Mouse (Mus musculus): ENCODE results near the gene Sorcs1. TPM values are rescaled to one million over a fixed set of nuclear protein-coding genes. Genes with fewer than 3 reads are reported as not detected.

Gene Sorcs1
- polyA plus RNA-seq, 1 experiment = 19.7 TPM

- H3K4me3 ChIP-seq (ENCODE audit: insufficient read depth, low read length) = no peak overlapping the region
- H3K4me1 ChIP-seq (ENCODE audit: control insufficient read depth, insufficient read depth, low read length) = no peaks in the 10 kb centered on the region
- no peak for TF ChIP-seq CTCF (IDR thresholded peaks at IDR 0.05; ENCODE audit: extremely low read depth, insufficient read depth, low read length)
- TF ChIP-seq POLR2A (IDR thresholded peaks at IDR 0.05; ENCODE audit: extremely low read depth, insufficient read depth, low read length) = no peak
- no peak overlapping the region for H3K27ac ChIP-seq (ENCODE audit: insufficient read depth, low read length)
These were observed 347.3 kb downstream of the Sorcs1 start for GRCm38 (mm10) chr19:50331136-50331535.

- H3K27ac ChIP-seq (ENCODE audit: insufficient read depth, low read length) = no peak overlapping the region
- H3K4me1 ChIP-seq (ENCODE audit: control insufficient read depth, insufficient read depth, low read length) = no peaks in the 10 kb centered on the region
- no peak overlapping the region for H3K4me3 ChIP-seq (ENCODE audit: insufficient read depth, low read length)
- no peak for TF ChIP-seq CTCF (IDR thresholded peaks at IDR 0.05; ENCODE audit: extremely low read depth, insufficient read depth, low read length)
- TF ChIP-seq POLR2A (IDR thresholded peaks at IDR 0.05; ENCODE audit: extremely low read depth, insufficient read depth, low read length) = no peak
These were observed 350.6 kb downstream of the Sorcs1 start for GRCm38 (mm10) chr19:50327804-50328203.

DNA sequence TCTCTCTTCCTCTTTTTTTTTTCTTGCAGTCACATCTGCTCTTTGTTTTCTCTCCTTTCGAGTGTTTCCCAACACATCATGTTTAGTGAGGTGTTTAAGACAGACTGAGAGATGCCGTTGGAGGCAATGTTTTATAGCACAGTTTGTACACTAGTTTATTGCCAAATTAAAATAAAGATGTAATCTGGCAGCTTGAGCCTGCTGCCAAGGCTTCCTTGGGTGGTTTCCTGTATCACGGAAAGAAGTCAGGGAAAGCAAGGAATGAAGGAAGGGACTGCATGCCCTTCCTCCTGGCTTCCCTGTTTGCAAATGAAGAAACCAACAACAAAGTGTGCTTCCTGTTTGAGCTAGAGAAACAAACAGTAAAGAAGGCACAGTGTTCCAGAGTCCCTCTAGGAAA lies 352.3 kb downstream of the Sorcs1 start:
- H3K4me3 ChIP-seq (ENCODE audit: insufficient read depth, low read length) = no peak overlapping the region
- TF ChIP-seq CTCF (IDR thresholded peaks at IDR 0.05; ENCODE audit: extremely low read depth, insufficient read depth, low read length) (no peak), POLR2A (IDR thresholded peaks at IDR 0.05; ENCODE audit: extremely low read depth, insufficient read depth, low read length) (no peak)
- H3K27ac ChIP-seq (ENCODE audit: insufficient read depth, low read length) = no peak overlapping the region
- no peaks in the 10 kb centered on the region for H3K4me1 ChIP-seq (ENCODE audit: control insufficient read depth, insufficient read depth, low read length)

DNA sequence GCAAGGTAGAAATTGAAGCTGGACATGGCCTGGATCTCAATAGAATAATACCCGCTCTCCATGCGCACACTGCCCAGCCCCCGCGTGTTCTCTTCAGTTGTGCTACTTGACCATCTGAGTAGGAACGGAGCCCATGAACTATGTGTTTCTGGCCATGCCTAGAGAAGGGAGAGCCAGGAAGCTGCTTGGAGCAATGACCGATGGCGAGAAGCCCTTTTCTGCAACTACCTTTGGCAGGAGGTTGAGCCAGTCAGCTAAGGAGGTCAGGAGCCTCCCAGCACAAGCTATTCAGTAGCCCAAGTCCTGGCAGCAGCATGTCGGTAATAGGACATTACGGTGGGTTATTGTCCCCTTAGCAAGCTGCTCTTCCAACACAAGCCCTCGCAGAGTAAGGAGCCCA lies 352.8 kb downstream of the Sorcs1 start:
- H3K4me3 ChIP-seq (ENCODE audit: insufficient read depth, low read length) = no peak overlapping the region
- no peak overlapping the region for H3K27ac ChIP-seq (ENCODE audit: insufficient read depth, low read length)
- TF ChIP-seq POLR2A (IDR thresholded peaks at IDR 0.05; ENCODE audit: extremely low read depth, insufficient read depth, low read length) = no peak
- no peak for TF ChIP-seq CTCF (IDR thresholded peaks at IDR 0.05; ENCODE audit: extremely low read depth, insufficient read depth, low read length)
- H3K4me1 ChIP-seq (ENCODE audit: control insufficient read depth, insufficient read depth, low read length) = no peaks in the 10 kb centered on the region

- Histone ChIP-seq H3K4me1 (ENCODE audit: control insufficient read depth, insufficient read depth, low read length) (no peaks in the 10 kb centered on the region), H3K27ac (ENCODE audit: insufficient read depth, low read length) (no peak overlapping the region), H3K4me3 (ENCODE audit: insufficient read depth, low read length) (no peak overlapping the region)
- no peak for TF ChIP-seq POLR2A (IDR thresholded peaks at IDR 0.05; ENCODE audit: extremely low read depth, insufficient read depth, low read length)
- TF ChIP-seq CTCF (IDR thresholded peaks at IDR 0.05; ENCODE audit: extremely low read depth, insufficient read depth, low read length) = no peak
These were observed 371.4 kb downstream of the Sorcs1 start for GRCm38 (mm10) chr19:50307046-50307445.

GRCm38 (mm10) chr19:50294205-50294604 lies 384.2 kb downstream of the Sorcs1 start:
- no peaks in the 10 kb centered on the region for H3K4me1 ChIP-seq (ENCODE audit: control insufficient read depth, insufficient read depth, low read length)

GRCm38 (mm10) chr19:50264450-50264849 lies 414.0 kb downstream of the Sorcs1 start:
- Histone ChIP-seq H3K4me1 (ENCODE audit: control insufficient read depth, insufficient read depth, low read length) (no peaks in the 10 kb centered on the region), H3K27ac (ENCODE audit: insufficient read depth, low read length) (no peak overlapping the region), H3K4me3 (ENCODE audit: insufficient read depth, low read length) (no peak overlapping the region)
- no peak for TF ChIP-seq POLR2A (IDR thresholded peaks at IDR 0.05; ENCODE audit: extremely low read depth, insufficient read depth, low read length)
- TF ChIP-seq CTCF (IDR thresholded peaks at IDR 0.05; ENCODE audit: extremely low read depth, insufficient read depth, low read length) = no peak

More at GRCm38 (mm10) chr19:50294205-50294604, 384.2 kb downstream of the Sorcs1 start:
- no peak overlapping the region for H3K27ac ChIP-seq (ENCODE audit: insufficient read depth, low read length)
- no peak overlapping the region for H3K4me3 ChIP-seq (ENCODE audit: insufficient read depth, low read length)
- TF ChIP-seq POLR2A (IDR thresholded peaks at IDR 0.05; ENCODE audit: extremely low read depth, insufficient read depth, low read length) (no peak), CTCF (IDR thresholded peaks at IDR 0.05; ENCODE audit: extremely low read depth, insufficient read depth, low read length) (no peak)

DNA sequence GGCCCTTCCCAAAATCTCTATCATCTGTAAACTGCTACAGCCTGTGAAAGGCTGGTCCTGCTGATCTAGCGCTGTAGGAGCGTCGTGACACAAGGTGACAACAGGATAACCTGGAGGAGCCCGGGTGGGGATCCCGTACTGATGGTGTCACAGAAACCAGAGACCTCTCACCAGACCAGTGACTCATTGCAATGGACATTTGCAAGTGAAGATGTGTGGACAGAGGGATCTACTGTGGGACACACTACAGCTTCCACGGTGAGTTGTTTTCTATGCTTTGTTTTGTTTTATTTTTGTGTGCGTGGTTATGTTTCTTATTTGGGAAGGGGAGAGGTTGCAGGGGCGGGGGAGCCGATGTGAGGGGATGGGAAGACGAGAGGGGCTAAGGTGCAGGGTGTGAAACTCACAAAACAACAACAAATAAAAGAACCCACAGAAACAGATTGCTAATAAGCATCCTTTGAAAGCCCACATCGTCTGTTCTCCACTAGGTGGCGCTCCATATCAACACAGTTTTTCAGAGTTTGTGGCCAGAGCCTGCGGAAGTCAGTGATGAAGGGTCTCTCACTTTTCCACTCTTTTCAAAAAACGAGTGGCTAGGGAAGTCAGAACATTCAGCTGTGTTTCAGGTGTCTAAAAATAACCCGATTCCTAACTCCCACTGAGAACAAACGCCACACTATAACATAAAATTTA lies 419.6 kb downstream of the Sorcs1 start:
- Histone ChIP-seq H3K4me1 (ENCODE audit: control insufficient read depth, insufficient read depth, low read length) (no peaks in the 10 kb centered on the region), H3K27ac (ENCODE audit: insufficient read depth, low read length) (no peak overlapping the region), H3K4me3 (ENCODE audit: insufficient read depth, low read length) (no peak overlapping the region)
- TF ChIP-seq POLR2A (IDR thresholded peaks at IDR 0.05; ENCODE audit: extremely low read depth, insufficient read depth, low read length) (no peak), CTCF (IDR thresholded peaks at IDR 0.05; ENCODE audit: extremely low read depth, insufficient read depth, low read length) (peak; percentile 73)

- H3K4me1 ChIP-seq (ENCODE audit: control insufficient read depth, insufficient read depth, low read length) = no peaks in the 10 kb centered on the region
- no peak for TF ChIP-seq CTCF (IDR thresholded peaks at IDR 0.05; ENCODE audit: extremely low read depth, insufficient read depth, low read length)
- no peak overlapping the region for H3K27ac ChIP-seq (ENCODE audit: insufficient read depth, low read length)
- no peak overlapping the region for H3K4me3 ChIP-seq (ENCODE audit: insufficient read depth, low read length)
These were observed 458.0 kb downstream of the Sorcs1 start for GRCm38 (mm10) chr19:50220476-50220875.

DNA sequence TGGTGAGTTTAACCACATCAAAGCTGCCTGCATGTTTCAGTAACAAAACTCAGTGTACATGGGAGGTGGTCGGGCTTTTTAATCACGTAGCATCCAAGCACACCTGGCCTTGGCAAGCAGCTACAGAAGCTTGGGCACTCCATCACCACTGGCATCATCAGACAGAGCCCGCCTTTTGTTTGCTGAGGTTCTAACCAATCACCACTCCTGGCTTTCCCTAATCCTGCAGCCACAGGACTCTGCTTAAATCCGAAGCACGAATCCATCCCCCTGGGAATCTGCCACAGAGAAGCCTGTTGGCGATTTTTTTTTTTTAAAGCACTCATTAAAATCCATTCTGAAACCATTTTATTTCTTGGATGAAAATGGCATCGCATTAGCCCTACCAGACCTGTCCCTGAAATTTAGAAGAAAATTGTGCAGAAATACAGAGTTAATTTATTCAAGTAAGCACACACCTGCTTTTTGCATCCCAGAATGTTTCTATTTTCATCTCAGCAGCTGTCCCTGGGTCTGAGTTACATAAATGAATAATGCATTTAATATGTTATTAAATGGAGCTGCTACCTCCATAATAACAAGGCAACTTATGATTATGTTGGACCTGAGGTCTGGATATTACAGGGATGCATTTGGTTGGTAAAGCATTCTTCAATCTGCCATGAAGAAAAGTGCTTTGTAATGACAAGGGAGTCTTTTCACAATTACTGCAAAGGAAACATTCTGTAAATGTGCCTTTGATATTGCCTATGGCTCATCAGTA lies 463.8 kb downstream of the Sorcs1 start:
- Histone ChIP-seq H3K4me3 (ENCODE audit: insufficient read depth, low read length) (no peak overlapping the region), H3K4me1 (ENCODE audit: control insufficient read depth, insufficient read depth, low read length) (no peaks in the 10 kb centered on the region), H3K27ac (ENCODE audit: insufficient read depth, low read length) (no peak overlapping the region)
- TF ChIP-seq CTCF (IDR thresholded peaks at IDR 0.05; ENCODE audit: extremely low read depth, insufficient read depth, low read length) = no peak
- no peak for TF ChIP-seq POLR2A (IDR thresholded peaks at IDR 0.05; ENCODE audit: extremely low read depth, insufficient read depth, low read length)

All from cortical plate, adult 2 months (tissue).